Mouse (Mus musculus): Measurements from ENCODE around the gene Pik3r5. TPM values are rescaled to one million over a fixed set of nuclear protein-coding genes. Genes with fewer than 3 reads are reported as not detected.

Gene Pik3r5
- polyA plus RNA-seq, 1 experiment from 2014 or later: 1.2 TPM

DNA sequence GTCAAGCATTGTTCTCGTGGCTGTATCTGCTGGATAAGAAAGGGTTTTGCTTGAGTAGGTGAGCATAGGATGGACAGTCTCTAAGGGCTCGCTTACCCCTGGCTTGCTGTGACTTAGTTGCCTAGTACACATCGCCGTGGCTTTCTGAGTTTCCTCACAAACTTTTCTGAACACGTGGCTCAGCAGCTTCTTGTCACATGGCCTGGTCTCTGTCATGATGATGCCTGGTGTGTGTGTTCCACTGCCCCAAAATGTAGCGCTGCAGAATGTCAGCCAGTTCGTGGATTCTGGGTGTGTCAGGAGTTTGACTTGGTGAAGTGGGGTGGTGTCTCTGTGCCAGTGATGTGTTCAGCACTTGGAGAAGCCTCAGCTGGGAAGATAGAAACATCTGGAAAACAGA, 16.4 kb downstream of the Pik3r5 start:
- no peak for ATAC-seq (ENCODE audit: insufficient read depth, low FRiP score, low TSS enrichment)
- H3K36me3 ChIP-seq (ENCODE audit: control insufficient read depth, insufficient read depth, low read length): no peaks in the 10 kb centered on the region
- DNase-seq (ENCODE audit: low spot score): no peak
- no peaks in the 10 kb centered on the region for H3K27me3 ChIP-seq (ENCODE audit: control insufficient read depth, insufficient read depth, low read length)
- H3K9ac ChIP-seq (ENCODE audit: low read length): no peak overlapping the region
- WGBS: 90% methylated on average over 7 of the region's 7 CpGs
- no peaks in the 10 kb centered on the region for H3K9me3 ChIP-seq (ENCODE audit: control insufficient read depth, low read length)
- H3K4me1 ChIP-seq (ENCODE audit: control insufficient read depth, insufficient read depth, low read length): peaks cover 7% of the 10 kb centered on the region
- no peak overlapping the region for H3K27ac ChIP-seq (ENCODE audit: low read depth, low read length)
- H3K4me3 ChIP-seq (ENCODE audit: low read depth, low read length): no peak overlapping the region
- no peak overlapping the region for H3K4me2 ChIP-seq (ENCODE audit: low read depth)

DNA sequence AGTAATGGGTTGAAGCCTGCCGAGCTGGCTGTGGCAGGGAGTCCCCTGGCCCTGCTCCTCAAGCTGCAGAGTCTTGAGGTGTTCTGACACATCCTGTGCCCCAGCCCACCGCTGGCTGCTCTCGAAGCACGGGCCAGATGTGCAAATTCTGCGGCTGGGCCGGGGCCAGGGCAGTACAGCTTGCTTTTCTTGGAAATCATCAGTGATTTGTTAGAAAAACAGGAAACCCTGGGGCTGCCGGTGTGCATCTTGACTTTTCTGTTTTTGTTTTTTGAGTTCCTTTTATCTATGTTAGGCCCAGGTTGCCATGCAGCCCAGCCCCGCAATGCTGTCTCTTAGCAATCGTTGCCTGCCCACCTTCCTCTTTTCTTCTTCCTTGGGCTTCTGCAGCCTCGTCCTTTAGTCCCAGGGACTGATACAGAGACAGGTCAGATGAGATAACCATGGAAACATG, 19.4 kb downstream of the Pik3r5 start:
- DNase-seq (ENCODE audit: low spot score): peak; percentile 15

GRCm38 (mm10) chr11:68451747-68452405, 20.0 kb downstream of the Pik3r5 start:
- H3K4me2 ChIP-seq (ENCODE audit: low read depth): no peak overlapping the region
- H3K9ac ChIP-seq (ENCODE audit: low read length): no peak overlapping the region
- H3K4me3 ChIP-seq (ENCODE audit: low read depth, low read length): no peak overlapping the region
- H3K4me1 ChIP-seq (ENCODE audit: control insufficient read depth, insufficient read depth, low read length): peaks cover 7% of the 10 kb centered on the region
- H3K36me3 ChIP-seq (ENCODE audit: control insufficient read depth, insufficient read depth, low read length): no peaks in the 10 kb centered on the region
- H3K27me3 ChIP-seq (ENCODE audit: control insufficient read depth, insufficient read depth, low read length): no peaks in the 10 kb centered on the region
- no peaks in the 10 kb centered on the region for H3K9me3 ChIP-seq (ENCODE audit: control insufficient read depth, low read length)
- ATAC-seq (ENCODE audit: insufficient read depth, low FRiP score, low TSS enrichment): no peak
- WGBS: 75% methylated on average over 5 of the region's 5 CpGs
- no peak overlapping the region for H3K27ac ChIP-seq (ENCODE audit: low read depth, low read length)
- DNase-seq (ENCODE audit: low spot score): no peak

More for the DNA sequence above, 19.4 kb downstream of the Pik3r5 start:
- Histone ChIP-seq H3K27ac (ENCODE audit: low read depth, low read length) (no peak overlapping the region), H3K9me3 (ENCODE audit: control insufficient read depth, low read length) (no peaks in the 10 kb centered on the region), H3K36me3 (ENCODE audit: control insufficient read depth, insufficient read depth, low read length) (no peaks in the 10 kb centered on the region), H3K4me3 (ENCODE audit: low read depth, low read length) (no peak overlapping the region), H3K27me3 (ENCODE audit: control insufficient read depth, insufficient read depth, low read length) (no peaks in the 10 kb centered on the region), H3K9ac (ENCODE audit: low read length) (no peak overlapping the region), H3K4me2 (ENCODE audit: low read depth) (no peak overlapping the region), H3K4me1 (ENCODE audit: control insufficient read depth, insufficient read depth, low read length) (peaks cover 7% of the 10 kb centered on the region)
- 66% methylated on average over 10 of the region's 10 CpGs for WGBS
- ATAC-seq (ENCODE audit: insufficient read depth, low FRiP score, low TSS enrichment): no peak

DNA sequence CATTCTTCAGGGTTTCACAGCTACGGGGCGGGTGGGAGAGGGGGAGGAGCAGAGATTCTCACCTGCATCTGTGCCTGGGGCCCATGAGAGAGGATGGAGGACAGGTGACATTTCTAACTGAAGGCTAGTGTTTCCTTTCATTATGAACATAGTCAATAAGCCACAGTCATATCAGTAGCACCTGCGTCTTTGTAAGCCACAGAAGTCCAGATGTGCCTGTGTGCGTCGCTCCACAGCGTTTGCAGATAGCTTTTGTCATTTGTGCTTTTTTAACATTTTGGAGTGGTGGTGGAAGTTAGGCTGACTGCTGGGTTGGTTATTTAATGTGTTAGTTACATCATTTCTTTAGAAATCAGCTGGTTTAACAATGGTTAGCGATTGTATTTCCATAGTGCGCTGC, 20.8 kb downstream of the Pik3r5 start:
- H3K36me3 ChIP-seq (ENCODE audit: control insufficient read depth, insufficient read depth, low read length): no peaks in the 10 kb centered on the region
- ATAC-seq (ENCODE audit: insufficient read depth, low FRiP score, low TSS enrichment) (no peak), DNase-seq (ENCODE audit: low spot score) (no peak)
- peaks cover 7% of the 10 kb centered on the region for H3K4me1 ChIP-seq (ENCODE audit: control insufficient read depth, insufficient read depth, low read length)
- H3K9ac ChIP-seq (ENCODE audit: low read length): no peak overlapping the region
- H3K27me3 ChIP-seq (ENCODE audit: control insufficient read depth, insufficient read depth, low read length): no peaks in the 10 kb centered on the region
- H3K27ac ChIP-seq (ENCODE audit: low read depth, low read length): no peak overlapping the region
- 92% methylated on average over 8 of the region's 8 CpGs for WGBS
- no peak overlapping the region for H3K4me3 ChIP-seq (ENCODE audit: low read depth, low read length)
- no peak overlapping the region for H3K4me2 ChIP-seq (ENCODE audit: low read depth)
- no peaks in the 10 kb centered on the region for H3K9me3 ChIP-seq (ENCODE audit: control insufficient read depth, low read length)

DNA sequence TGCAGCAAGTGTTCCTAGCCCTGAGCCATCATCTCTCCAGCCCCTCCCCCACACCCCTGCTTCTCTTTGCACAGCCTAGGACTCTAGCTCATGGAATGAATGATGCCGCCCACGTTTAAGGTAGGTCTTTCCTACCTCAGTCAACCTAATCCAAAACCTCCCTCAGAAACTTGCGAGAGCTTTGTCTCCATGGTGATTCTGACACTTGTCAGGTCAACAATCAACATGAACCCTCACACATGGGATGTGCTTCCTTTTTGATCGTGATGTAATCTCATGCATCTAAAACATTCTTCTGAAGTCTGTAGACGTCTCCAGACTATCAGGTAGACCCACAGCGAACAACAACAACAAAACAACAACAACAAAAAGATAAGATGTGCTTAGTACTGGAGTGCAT, 21.4 kb downstream of the Pik3r5 start:
- Histone ChIP-seq H3K36me3 (ENCODE audit: control insufficient read depth, insufficient read depth, low read length) (no peaks in the 10 kb centered on the region), H3K4me2 (ENCODE audit: low read depth) (no peak overlapping the region), H3K4me3 (ENCODE audit: low read depth, low read length) (no peak overlapping the region), H3K4me1 (ENCODE audit: control insufficient read depth, insufficient read depth, low read length) (peaks cover 7% of the 10 kb centered on the region), H3K9ac (ENCODE audit: low read length) (no peak overlapping the region), H3K27me3 (ENCODE audit: control insufficient read depth, insufficient read depth, low read length) (no peaks in the 10 kb centered on the region), H3K9me3 (ENCODE audit: control insufficient read depth, low read length) (no peaks in the 10 kb centered on the region), H3K27ac (ENCODE audit: low read depth, low read length) (no peak overlapping the region)
- ATAC-seq (ENCODE audit: insufficient read depth, low FRiP score, low TSS enrichment): no peak
- no peak for DNase-seq (ENCODE audit: low spot score)
- 76% methylated on average over 6 of the region's 6 CpGs for WGBS

- Histone ChIP-seq H3K4me2 (ENCODE audit: low read depth) (no peak overlapping the region), H3K4me3 (ENCODE audit: low read depth, low read length) (no peak overlapping the region), H3K9ac (ENCODE audit: low read length) (no peak overlapping the region), H3K27me3 (ENCODE audit: control insufficient read depth, insufficient read depth, low read length) (no peaks in the 10 kb centered on the region), H3K4me1 (ENCODE audit: control insufficient read depth, insufficient read depth, low read length) (no peaks in the 10 kb centered on the region), H3K9me3 (ENCODE audit: control insufficient read depth, low read length) (no peaks in the 10 kb centered on the region), H3K36me3 (ENCODE audit: control insufficient read depth, insufficient read depth, low read length) (no peaks in the 10 kb centered on the region), H3K27ac (ENCODE audit: low read depth, low read length) (no peak overlapping the region)
- WGBS: 79% methylated on average over 8 of the region's 8 CpGs
- ATAC-seq (ENCODE audit: insufficient read depth, low FRiP score, low TSS enrichment) (no peak), DNase-seq (ENCODE audit: low spot score) (no peak)
Measured at GRCm38 (mm10) chr11:68458086-68458485, 26.2 kb downstream of the Pik3r5 start.

- no peak for DNase-seq (ENCODE audit: low spot score)
- no peak overlapping the region for H3K9ac ChIP-seq (ENCODE audit: low read length)
- H3K9me3 ChIP-seq (ENCODE audit: control insufficient read depth, low read length): no peaks in the 10 kb centered on the region
- no peak overlapping the region for H3K4me2 ChIP-seq (ENCODE audit: low read depth)
- H3K27me3 ChIP-seq (ENCODE audit: control insufficient read depth, insufficient read depth, low read length): no peaks in the 10 kb centered on the region
- ATAC-seq (ENCODE audit: insufficient read depth, low FRiP score, low TSS enrichment): no peak
- H3K36me3 ChIP-seq (ENCODE audit: control insufficient read depth, insufficient read depth, low read length): no peaks in the 10 kb centered on the region
- H3K4me1 ChIP-seq (ENCODE audit: control insufficient read depth, insufficient read depth, low read length): no peaks in the 10 kb centered on the region
- H3K27ac ChIP-seq (ENCODE audit: low read depth, low read length): no peak overlapping the region
- no peak overlapping the region for H3K4me3 ChIP-seq (ENCODE audit: low read depth, low read length)
- 80% methylated on average over 5 of the region's 5 CpGs for WGBS
Measured at GRCm38 (mm10) chr11:68459021-68459420, 27.1 kb downstream of the Pik3r5 start.

DNA sequence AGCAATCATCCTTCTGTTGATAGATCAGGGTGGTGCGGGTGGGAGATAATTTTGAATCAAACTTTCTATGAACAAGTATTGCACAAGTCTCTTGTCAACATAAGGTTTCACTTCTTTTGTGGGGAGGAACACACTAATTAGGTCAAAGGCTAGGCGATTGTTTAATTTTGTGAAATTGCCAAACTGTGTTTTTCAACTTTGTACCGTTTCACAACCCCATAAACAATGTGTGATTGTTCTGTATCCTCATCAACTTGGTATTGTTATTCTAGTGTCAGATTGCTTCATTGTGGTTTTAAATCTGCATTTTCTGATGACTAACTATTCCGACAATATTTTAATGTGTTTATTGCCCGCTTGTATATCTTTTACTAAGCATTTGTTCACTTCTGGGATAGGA, 27.6 kb downstream of the Pik3r5 start:
- ATAC-seq (ENCODE audit: insufficient read depth, low FRiP score, low TSS enrichment) (no peak), DNase-seq (ENCODE audit: low spot score) (no peak)
- WGBS: 93% methylated on average over 5 of the region's 5 CpGs
- Histone ChIP-seq H3K9ac (ENCODE audit: low read length) (no peak overlapping the region), H3K9me3 (ENCODE audit: control insufficient read depth, low read length) (no peaks in the 10 kb centered on the region), H3K27me3 (ENCODE audit: control insufficient read depth, insufficient read depth, low read length) (no peaks in the 10 kb centered on the region), H3K4me3 (ENCODE audit: low read depth, low read length) (no peak overlapping the region), H3K4me2 (ENCODE audit: low read depth) (no peak overlapping the region), H3K27ac (ENCODE audit: low read depth, low read length) (no peak overlapping the region), H3K4me1 (ENCODE audit: control insufficient read depth, insufficient read depth, low read length) (no peaks in the 10 kb centered on the region), H3K36me3 (ENCODE audit: control insufficient read depth, insufficient read depth, low read length) (no peaks in the 10 kb centered on the region)

DNA sequence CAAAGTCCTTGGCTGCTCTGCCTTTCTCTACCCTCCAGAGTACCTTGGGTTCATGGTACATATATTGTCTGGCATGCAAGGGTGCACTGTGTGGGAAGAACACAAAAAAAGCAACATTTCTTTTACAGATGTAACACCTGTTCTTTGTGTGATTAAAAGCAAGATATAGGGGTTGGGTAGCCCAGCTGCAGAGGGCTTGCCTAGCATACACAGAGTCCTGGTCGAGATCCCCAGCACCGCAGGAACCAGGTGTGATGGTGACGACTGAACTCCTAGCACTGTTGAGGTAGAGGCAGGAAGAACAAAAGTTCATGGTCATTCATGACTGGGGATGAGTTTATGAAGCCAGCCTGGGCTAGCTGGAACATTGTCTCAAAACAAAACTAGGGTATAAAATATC, 30.8 kb downstream of the Pik3r5 start:
- Histone ChIP-seq H3K36me3 (ENCODE audit: control insufficient read depth, insufficient read depth, low read length) (no peaks in the 10 kb centered on the region), H3K4me3 (ENCODE audit: low read depth, low read length) (no peak overlapping the region), H3K27ac (ENCODE audit: low read depth, low read length) (no peak overlapping the region), H3K4me1 (ENCODE audit: control insufficient read depth, insufficient read depth, low read length) (no peaks in the 10 kb centered on the region), H3K9ac (ENCODE audit: low read length) (no peak overlapping the region), H3K9me3 (ENCODE audit: control insufficient read depth, low read length) (no peaks in the 10 kb centered on the region), H3K4me2 (ENCODE audit: low read depth) (no peak overlapping the region), H3K27me3 (ENCODE audit: control insufficient read depth, insufficient read depth, low read length) (no peaks in the 10 kb centered on the region)
- no peak for DNase-seq (ENCODE audit: low spot score)
- ATAC-seq (ENCODE audit: insufficient read depth, low FRiP score, low TSS enrichment): no peak
- WGBS: 90% methylated on average over 3 of the region's 3 CpGs
